Mouse (Mus musculus): ENCODE data around the gene Rac3. TPM values are rescaled to one million over a fixed set of nuclear protein-coding genes. Genes with fewer than 3 reads are reported as not detected.

The Rac3 gene
- polyA plus RNA-seq, 1 experiment from 2014 or later: 1.9 TPM

DNA sequence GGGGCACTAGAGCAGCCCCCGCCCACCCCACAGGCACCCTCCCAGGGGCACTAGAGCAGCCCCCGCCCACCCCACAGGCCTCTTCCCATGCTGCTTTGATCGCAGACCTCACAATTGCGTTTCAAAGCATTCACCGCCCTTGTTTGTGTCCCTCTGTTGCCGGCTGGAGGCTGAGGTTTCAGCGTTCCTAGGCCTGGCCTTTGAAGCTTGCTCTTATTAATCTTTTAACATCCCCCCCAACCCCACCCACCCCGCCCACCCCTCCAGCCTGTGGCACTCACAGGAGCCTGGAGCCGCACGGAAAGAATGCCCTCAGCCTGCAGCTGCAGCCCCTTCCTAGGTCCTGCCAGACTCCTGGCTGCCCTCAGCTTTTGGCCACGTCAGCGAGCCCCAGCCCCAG is 14.0 kb upstream of the Rac3 start:
- Histone ChIP-seq H3K27ac (replicated peaks in 1 of 2; ENCODE audit: control insufficient read depth in 1 of 2, insufficient read depth in 1 of 2, low read depth in 2 of 2, low read length in 2 of 2) (peak overlapping the region in 1 of 2 experiments; percentile 37; a peak in 1 of 4 replicates), H3K4me3 (ENCODE audit: control insufficient read depth in 1 of 2, insufficient read depth in 1 of 2, low read depth in 1 of 2, low read length in 2 of 2) (no peak overlapping the region), H3K4me2 (ENCODE audit: low read length) (no peak overlapping the region), H3K4me1 (ENCODE audit: control insufficient read depth in 2 of 2, insufficient read depth in 2 of 2, low read length in 2 of 2) (peaks cover 33 to 37% of the 10 kb centered on the region in 2 experiments), H3K36me3 (ENCODE audit: control insufficient read depth, insufficient read depth, low read length) (peaks cover 37% of the 10 kb centered on the region), H3K9me3 (ENCODE audit: control insufficient read depth, low read length) (no peaks in the 10 kb centered on the region), H3K27me3 (ENCODE audit: control insufficient read depth, insufficient read depth, low read length) (no peaks in the 10 kb centered on the region), H3K9ac (ENCODE audit: low read length) (peak overlapping the region; percentile 25; the same call in 1 of the 2 replicates)
- WGBS: 29% methylated on average over 12 of the region's 12 CpGs
- ATAC-seq (ENCODE audit: insufficient number of reproducible peaks, insufficient read depth, low FRiP score, low read depth): no peak

DNA sequence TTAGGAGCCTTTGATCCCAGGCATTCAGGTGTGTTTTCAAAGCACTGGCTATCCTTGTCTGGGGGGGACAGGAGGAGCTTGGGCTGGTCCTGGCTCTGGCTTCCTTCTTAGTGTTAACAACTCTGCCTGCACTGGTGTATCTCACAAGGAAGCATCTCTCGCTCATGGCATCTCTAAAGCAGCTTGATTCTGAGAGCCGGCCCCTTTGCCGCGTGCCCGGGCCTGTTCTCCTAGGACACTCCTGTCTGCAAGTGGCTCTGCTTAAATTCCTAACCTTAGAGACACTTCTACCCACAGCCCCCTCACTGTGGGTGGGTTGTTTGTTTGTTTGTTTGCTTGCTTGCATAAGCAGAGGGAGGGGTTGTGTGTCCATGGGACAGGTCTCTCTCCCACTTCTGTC is 13.3 kb upstream of the Rac3 start:
- WGBS: 62% methylated on average over 5 of the region's 5 CpGs
- Histone ChIP-seq H3K4me2 (ENCODE audit: low read length) (no peak overlapping the region), H3K9me3 (ENCODE audit: control insufficient read depth, low read length) (no peaks in the 10 kb centered on the region), H3K27ac (replicated peaks in 1 of 2; ENCODE audit: control insufficient read depth in 1 of 2, insufficient read depth in 1 of 2, low read depth in 2 of 2, low read length in 2 of 2) (no peak overlapping the region), H3K4me3 (ENCODE audit: control insufficient read depth in 1 of 2, insufficient read depth in 1 of 2, low read depth in 1 of 2, low read length in 2 of 2) (no peak overlapping the region), H3K4me1 (ENCODE audit: control insufficient read depth in 2 of 2, insufficient read depth in 2 of 2, low read length in 2 of 2) (peaks cover 35 to 39% of the 10 kb centered on the region in 2 experiments), H3K9ac (ENCODE audit: low read length) (no peak overlapping the region), H3K36me3 (ENCODE audit: control insufficient read depth, insufficient read depth, low read length) (peaks cover 33% of the 10 kb centered on the region), H3K27me3 (ENCODE audit: control insufficient read depth, insufficient read depth, low read length) (no peaks in the 10 kb centered on the region)
- ATAC-seq (ENCODE audit: insufficient number of reproducible peaks, insufficient read depth, low FRiP score, low read depth): no peak

DNA sequence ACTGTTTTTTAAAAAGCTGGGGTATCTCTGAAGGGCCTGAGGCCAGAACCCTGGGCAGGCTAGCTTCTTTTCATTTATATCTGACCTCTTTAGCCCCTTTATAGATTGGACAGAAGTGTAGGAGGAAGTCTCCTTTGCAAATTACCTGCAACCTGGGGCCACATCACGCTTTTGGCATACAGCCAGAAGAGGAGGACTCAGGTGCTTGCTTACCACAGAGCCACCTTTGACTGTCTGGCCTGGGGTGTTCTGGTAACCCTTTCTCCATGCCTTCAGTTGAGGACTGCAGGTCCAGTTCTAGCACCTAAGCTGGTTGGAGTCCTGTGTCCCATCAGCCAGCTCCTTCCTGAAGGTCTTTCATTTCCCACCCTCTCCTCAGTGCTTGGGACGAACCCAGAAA is 11.7 kb upstream of the Rac3 start:
- no peak overlapping the region for H3K9ac ChIP-seq (ENCODE audit: low read length)
- ATAC-seq (ENCODE audit: insufficient number of reproducible peaks, insufficient read depth, low FRiP score, low read depth): no peak
- no peak overlapping the region for H3K4me2 ChIP-seq (ENCODE audit: low read length)
- peaks cover 26 to 29% of the 10 kb centered on the region in 2 experiments for H3K4me1 ChIP-seq (ENCODE audit: control insufficient read depth in 2 of 2, insufficient read depth in 2 of 2, low read length in 2 of 2)
- peaks cover 31% of the 10 kb centered on the region for H3K36me3 ChIP-seq (ENCODE audit: control insufficient read depth, insufficient read depth, low read length)
- no peak overlapping the region for H3K4me3 ChIP-seq (ENCODE audit: control insufficient read depth in 1 of 2, insufficient read depth in 1 of 2, low read depth in 1 of 2, low read length in 2 of 2)
- no peak overlapping the region for H3K27ac ChIP-seq (replicated peaks in 1 of 2; ENCODE audit: control insufficient read depth in 1 of 2, insufficient read depth in 1 of 2, low read depth in 2 of 2, low read length in 2 of 2)
- no peaks in the 10 kb centered on the region for H3K9me3 ChIP-seq (ENCODE audit: control insufficient read depth, low read length)
- WGBS: 82% methylated on average over 2 of the region's 2 CpGs
- no peaks in the 10 kb centered on the region for H3K27me3 ChIP-seq (ENCODE audit: control insufficient read depth, insufficient read depth, low read length)

DNA sequence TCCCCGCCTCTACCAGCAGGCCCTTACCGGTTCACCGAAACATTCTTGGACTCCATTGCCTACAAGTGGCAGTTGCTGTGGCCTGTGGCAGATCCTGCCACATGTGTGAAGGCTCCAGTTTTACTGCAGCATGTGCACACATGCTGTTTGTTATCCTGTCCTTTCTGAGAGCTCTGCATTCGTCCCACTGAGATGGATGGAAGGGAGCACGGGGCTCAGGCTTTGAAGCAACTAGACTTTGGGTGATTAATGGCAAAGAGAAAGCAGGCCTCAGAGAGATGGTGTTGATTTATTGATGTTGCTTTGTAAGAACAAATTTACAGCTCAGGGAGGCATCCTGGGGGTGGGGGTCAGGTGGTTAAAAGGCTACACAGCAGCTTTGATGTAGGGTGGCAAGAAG is 10.6 kb upstream of the Rac3 start:
- Histone ChIP-seq H3K36me3 (ENCODE audit: control insufficient read depth, insufficient read depth, low read length) (peaks cover 39% of the 10 kb centered on the region), H3K9me3 (ENCODE audit: control insufficient read depth, low read length) (no peaks in the 10 kb centered on the region), H3K9ac (ENCODE audit: low read length) (no peak overlapping the region), H3K4me1 (ENCODE audit: control insufficient read depth in 2 of 2, insufficient read depth in 2 of 2, low read length in 2 of 2) (peaks cover 21 to 22% of the 10 kb centered on the region in 2 experiments), H3K27ac (replicated peaks in 1 of 2; ENCODE audit: control insufficient read depth in 1 of 2, insufficient read depth in 1 of 2, low read depth in 2 of 2, low read length in 2 of 2) (no peak overlapping the region), H3K27me3 (ENCODE audit: control insufficient read depth, insufficient read depth, low read length) (no peaks in the 10 kb centered on the region), H3K4me2 (ENCODE audit: low read length) (no peak overlapping the region), H3K4me3 (ENCODE audit: control insufficient read depth in 1 of 2, insufficient read depth in 1 of 2, low read depth in 1 of 2, low read length in 2 of 2) (no peak overlapping the region)
- ATAC-seq (ENCODE audit: insufficient number of reproducible peaks, insufficient read depth, low FRiP score, low read depth): no peak
- 85% methylated on average over 5 of the region's 5 CpGs for WGBS

DNA sequence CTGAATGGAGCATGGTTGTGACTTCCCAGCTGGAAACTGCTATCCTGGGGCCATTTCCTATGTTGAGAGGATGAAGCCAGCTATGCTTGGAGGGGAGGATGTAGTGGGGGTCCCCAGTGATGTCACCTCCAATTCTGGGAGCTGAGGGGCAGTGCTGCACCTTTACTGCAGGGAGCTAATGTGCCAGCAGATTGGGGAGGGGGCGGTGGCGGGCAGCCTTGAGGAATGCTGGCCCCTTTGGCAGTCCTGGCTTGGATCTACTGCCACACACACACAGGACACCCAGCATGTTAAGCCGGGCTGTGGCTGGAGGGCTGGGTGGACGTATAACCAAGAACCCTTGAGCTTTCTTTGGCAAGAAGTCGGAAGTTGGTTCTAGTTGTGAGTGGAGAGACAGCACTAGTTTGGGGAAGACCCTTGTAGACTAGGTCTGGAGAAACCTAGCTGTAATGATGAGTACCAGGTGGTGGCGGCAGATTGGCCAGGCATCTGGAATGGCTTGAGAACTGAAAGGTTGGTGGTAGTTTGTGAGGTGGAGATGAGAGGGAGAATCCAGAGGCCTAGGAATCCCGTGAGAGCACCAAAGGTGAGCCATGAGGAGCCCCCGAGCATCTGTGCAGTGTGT is 9.2 kb upstream of the Rac3 start:
- H3K36me3 ChIP-seq (ENCODE audit: control insufficient read depth, insufficient read depth, low read length): peaks cover 46% of the 10 kb centered on the region
- no peak overlapping the region; a peak in 1 of 4 replicates for H3K4me3 ChIP-seq (ENCODE audit: control insufficient read depth in 1 of 2, insufficient read depth in 1 of 2, low read depth in 1 of 2, low read length in 2 of 2)
- no peak overlapping the region for H3K27ac ChIP-seq (replicated peaks in 1 of 2; ENCODE audit: control insufficient read depth in 1 of 2, insufficient read depth in 1 of 2, low read depth in 2 of 2, low read length in 2 of 2)
- H3K9me3 ChIP-seq (ENCODE audit: control insufficient read depth, low read length): no peaks in the 10 kb centered on the region
- peak overlapping the region; percentile 92; the same call in 1 of the 2 replicates for H3K4me2 ChIP-seq (ENCODE audit: low read length)
- H3K9ac ChIP-seq (ENCODE audit: low read length): peak overlapping the region; percentile 77; the same call in 1 of the 2 replicates
- ATAC-seq (ENCODE audit: insufficient number of reproducible peaks, insufficient read depth, low FRiP score, low read depth): no peak
- 62% methylated on average over 8 of the region's 8 CpGs for WGBS
- peaks cover 11 to 15% of the 10 kb centered on the region in 2 experiments for H3K4me1 ChIP-seq (ENCODE audit: control insufficient read depth in 2 of 2, insufficient read depth in 2 of 2, low read length in 2 of 2)
- no peaks in the 10 kb centered on the region for H3K27me3 ChIP-seq (ENCODE audit: control insufficient read depth, insufficient read depth, low read length)

DNA sequence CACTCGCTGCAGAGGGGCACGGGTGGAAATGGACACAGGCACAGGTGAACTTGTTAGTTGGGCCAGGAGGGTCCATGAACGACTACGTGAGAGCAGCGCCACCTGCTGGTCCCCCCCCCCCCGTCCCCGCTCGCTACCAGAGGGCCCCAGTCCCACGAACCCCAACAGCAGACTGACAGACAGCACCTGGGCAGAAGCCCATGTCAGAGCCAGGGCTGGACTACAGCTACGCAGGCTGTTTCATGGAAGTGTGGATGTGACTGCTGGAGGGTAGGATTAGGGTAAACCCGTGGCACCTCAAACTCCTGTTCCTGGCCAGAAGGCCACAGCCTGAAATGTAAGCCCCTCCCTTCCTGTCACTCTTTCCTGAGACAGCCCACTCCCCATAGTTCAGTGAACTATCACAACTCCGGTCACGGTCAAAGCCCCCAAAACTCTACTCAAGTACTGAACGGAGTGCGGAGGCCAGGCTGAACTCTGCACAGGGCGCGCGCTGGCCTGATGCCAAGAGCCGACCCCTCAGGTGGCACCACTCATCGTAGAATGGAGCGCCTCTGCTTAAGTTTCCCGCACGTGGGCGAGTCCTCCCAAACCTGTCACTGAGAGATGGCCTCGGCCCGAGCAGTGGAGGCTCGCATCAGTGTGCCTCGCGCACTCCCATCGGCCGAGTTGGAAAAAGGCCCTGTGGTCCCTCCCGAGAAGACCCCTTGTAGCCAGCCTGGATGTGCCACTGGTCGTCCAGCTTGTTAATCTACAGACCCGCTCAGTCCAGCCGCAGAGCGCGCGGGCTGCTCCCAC is 8.3 kb upstream of the Rac3 start:
- Histone ChIP-seq H3K9ac (ENCODE audit: low read length) (peak overlapping the region; percentile 77), H3K27me3 (ENCODE audit: control insufficient read depth, insufficient read depth, low read length) (no peaks in the 10 kb centered on the region), H3K36me3 (ENCODE audit: control insufficient read depth, insufficient read depth, low read length) (peaks cover 54% of the 10 kb centered on the region), H3K4me2 (ENCODE audit: low read length) (peak overlapping the region; percentile 92), H3K9me3 (ENCODE audit: control insufficient read depth, low read length) (no peaks in the 10 kb centered on the region), H3K4me1 (ENCODE audit: control insufficient read depth in 2 of 2, insufficient read depth in 2 of 2, low read length in 2 of 2) (peaks cover 11 to 12% of the 10 kb centered on the region in 2 experiments), H3K4me3 (ENCODE audit: control insufficient read depth in 1 of 2, insufficient read depth in 1 of 2, low read depth in 1 of 2, low read length in 2 of 2) (peak overlapping the region; percentile 58 to 69), H3K27ac (replicated peaks in 1 of 2; ENCODE audit: control insufficient read depth in 1 of 2, insufficient read depth in 1 of 2, low read depth in 2 of 2, low read length in 2 of 2) (peak overlapping the region; percentile 71 to 78)
- under 1% methylated on average over 38 of the region's 38 CpGs for WGBS
- ATAC-seq (ENCODE audit: insufficient number of reproducible peaks, insufficient read depth, low FRiP score, low read depth): peak; percentile 28

DNA sequence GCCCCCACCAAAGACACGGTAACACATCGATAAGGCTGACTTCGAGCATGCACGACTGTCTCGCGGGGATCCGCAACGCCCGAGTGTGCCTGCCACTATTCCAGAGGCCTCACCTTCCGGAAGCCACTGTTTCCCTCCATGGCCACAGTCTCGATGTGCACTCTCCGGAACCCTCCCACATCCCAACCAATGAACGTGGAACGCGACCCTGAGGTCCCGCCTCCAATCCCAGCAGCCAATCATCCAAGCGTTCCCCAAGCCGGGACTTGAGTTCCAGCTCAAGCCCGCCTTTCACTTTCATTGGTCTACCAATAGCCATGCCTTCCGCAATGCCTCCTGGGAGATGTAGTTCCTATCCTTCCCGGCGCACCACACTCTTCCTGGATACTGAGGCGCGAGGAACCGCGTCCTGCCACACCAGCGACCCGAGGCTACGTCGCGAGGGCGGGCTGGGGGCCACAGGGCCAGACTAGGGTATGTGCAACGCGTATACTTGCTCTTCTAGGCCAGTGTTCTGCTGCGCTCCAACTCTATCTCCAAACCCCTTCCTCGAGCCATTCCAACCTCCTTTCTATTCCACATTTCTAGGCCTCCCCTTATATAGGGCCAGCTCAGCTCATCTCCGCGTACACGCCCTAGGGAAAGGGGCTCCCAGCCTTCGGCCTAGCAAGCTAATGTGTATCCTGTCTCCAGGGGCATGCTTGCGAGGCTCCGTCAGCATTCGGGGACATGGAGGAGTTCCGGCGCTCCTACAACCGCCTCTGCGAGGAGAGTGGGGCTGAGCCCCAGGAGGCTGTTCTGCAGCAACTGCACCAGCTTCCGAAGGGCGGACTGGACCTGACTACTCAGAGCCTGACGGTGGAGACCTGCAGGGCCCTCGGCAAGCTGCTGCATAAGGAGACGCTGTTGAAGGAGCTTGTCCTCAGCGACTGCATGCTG is 7.4 kb upstream of the Rac3 start, which contains the start of the genes Cenpx and Lrrc45:
Cenpx (minus strand) TSS at position 159 of the 939 bp plus-strand sequence.
Lrrc45 (plus strand) TSS at position 346 of the 939 bp plus-strand sequence.
- Histone ChIP-seq H3K4me2 (ENCODE audit: low read length) (peak within 1 kb of the TSS; percentile 92), H3K36me3 (ENCODE audit: control insufficient read depth, insufficient read depth, low read length) (peaks cover 57% of the 10 kb centered on the region), H3K27ac (replicated peaks in 1 of 2; ENCODE audit: control insufficient read depth in 1 of 2, insufficient read depth in 1 of 2, low read depth in 2 of 2, low read length in 2 of 2) (peak within 1 kb of the TSS; percentile 71 to 78), H3K27me3 (ENCODE audit: control insufficient read depth, insufficient read depth, low read length) (no peaks in the 10 kb centered on the region), H3K9ac (ENCODE audit: low read length) (peak within 1 kb of the TSS; percentile 77), H3K4me1 (ENCODE audit: control insufficient read depth in 2 of 2, insufficient read depth in 2 of 2, low read length in 2 of 2) (peaks cover 11 to 12% of the 10 kb centered on the region in 2 experiments), H3K9me3 (ENCODE audit: control insufficient read depth, low read length) (no peaks in the 10 kb centered on the region), H3K4me3 (ENCODE audit: control insufficient read depth in 1 of 2, insufficient read depth in 1 of 2, low read depth in 1 of 2, low read length in 2 of 2) (peak within 1 kb of the TSS; percentile 58 to 69)
- peak; percentile 94 for ATAC-seq (ENCODE audit: insufficient number of reproducible peaks, insufficient read depth, low FRiP score, low read depth)
- WGBS: 2% methylated on average over 53 of the region's 53 CpGs

Data from heart, embryonic 14.5 days (tissue).